Mouse (Mus musculus) subcutaneous adipose tissue, adult 2 months (tissue): ENCODE measurements around the gene Otp. TPM values are rescaled to one million over a fixed set of nuclear protein-coding genes. Genes with fewer than 3 reads are reported as not detected.

Experiments used
- polyA plus RNA-seq: library from polyadenylated mRNA; depleted of rRNA; stranded (reverse); fragments of >200 nt; gene quantifications from 2 replicates; pipeline ENCODE4 v1.2.3, GENCODE M21; 2012; ENCODE audit warnings: low replicate concordance; rRNA removed

Otp gene
- polyA plus RNA-seq, result not detected in 2 replicates

DNA sequence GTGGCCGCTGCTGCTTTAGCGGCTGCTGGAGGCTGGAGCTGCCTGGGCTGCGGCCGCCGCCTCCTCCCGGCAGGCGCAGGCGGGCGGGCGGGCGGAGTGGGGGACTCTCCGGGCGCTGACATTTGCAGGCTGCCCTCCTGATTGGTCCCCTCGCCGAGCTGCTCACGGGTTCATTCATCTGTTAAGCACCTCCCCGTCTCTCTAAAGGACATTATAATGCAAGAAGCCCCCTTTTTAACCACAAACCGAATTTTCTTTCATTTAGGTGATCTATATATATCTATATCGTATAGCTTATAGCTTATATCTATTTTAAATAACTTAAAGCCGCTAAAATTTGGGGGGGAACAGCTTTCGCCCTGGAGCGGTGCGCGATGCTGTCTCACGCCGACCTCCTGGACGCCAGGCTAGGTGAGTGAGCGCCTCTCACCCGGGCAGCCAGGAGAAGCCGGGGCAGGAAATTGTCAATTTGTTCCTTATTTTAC lies at the start of gene Otp:
TSS of gene Otp (plus strand) at position 207 of the 485 bp plus-strand sequence.

Other genes starting within 250 kb of the Otp start
- gene Tbca, start 86.7 kb upstream of the Otp start, polyA plus RNA-seq, result 15.1 and 17.4 TPM in 2 replicates
- gene Wdr41, start 100.7 kb downstream of the Otp start, polyA plus RNA-seq, result 14.1 and 17.4 TPM in 2 replicates